Mouse (Mus musculus): ENCODE measurements around the gene Adgrv1.

GRCm38 (mm10) chr13:81465794-81466193 is 167.2 kb downstream of the Adgrv1 start:
- no peak for TF ChIP-seq CTCF (IDR thresholded peaks at IDR 0.05; ENCODE audit: extremely low read depth, insufficient read length, insufficient replicate concordance, low read depth, low read length)
- TF ChIP-seq POLR2A (IDR thresholded peaks at IDR 0.05; ENCODE audit: low read depth, low read length) = no peak
